Mouse (Mus musculus) left cerebral cortex, postnatal 25 days (tissue): ENCODE results near the gene Tex9. TPM values are rescaled to one million over a fixed set of nuclear protein-coding genes. Genes with fewer than 3 reads are reported as not detected.
A peak's percentile ranks its signal among the peaks of the same experiment; 100 is the strongest.

Experiments
- DNase-seq, 2 experiments: peaks; one replicate each; pipeline ENCODE4 v3.0.0; 2022; ENCODE audit warnings: low spot score in 2 of 2, mixed read lengths in 1 of 2
- intact Hi-C: fragments of 180-260 bp; cut with DNase I; formaldehyde crosslinking; loops from one replicate; pipeline ENCODE4 v1.15.1; 2025
- total RNA-seq, 2 experiments: library from RNA; stranded (reverse); gene quantifications; 2 replicates each; pipeline ENCODE4 v1.2.3; 2021

Gene Tex9
- total RNA-seq, 2 experiments from 2014 or later, result 8.3 to 13.9 TPM

DNA sequence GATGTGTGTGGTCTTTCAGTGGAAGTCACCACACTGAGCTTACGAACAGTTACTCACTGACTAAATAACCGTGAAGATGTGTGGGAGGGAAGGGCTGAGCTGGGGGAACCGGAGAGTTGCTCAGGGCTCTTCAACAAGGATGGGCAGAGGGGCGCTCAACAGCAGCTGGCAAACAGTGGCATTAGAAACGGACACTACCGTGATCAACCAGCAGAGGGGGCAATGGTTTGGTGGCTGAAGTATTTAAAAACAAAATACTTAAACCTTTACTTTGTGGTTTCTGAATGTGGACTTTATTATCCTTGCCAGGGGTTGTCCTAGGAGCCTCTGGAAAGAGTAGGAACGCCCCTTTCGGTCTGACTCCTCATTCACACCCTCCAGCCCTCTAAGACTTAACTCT lies 44.0 kb downstream of the Tex9 start:
- intact Hi-C loops, result no loop called here

DNA sequence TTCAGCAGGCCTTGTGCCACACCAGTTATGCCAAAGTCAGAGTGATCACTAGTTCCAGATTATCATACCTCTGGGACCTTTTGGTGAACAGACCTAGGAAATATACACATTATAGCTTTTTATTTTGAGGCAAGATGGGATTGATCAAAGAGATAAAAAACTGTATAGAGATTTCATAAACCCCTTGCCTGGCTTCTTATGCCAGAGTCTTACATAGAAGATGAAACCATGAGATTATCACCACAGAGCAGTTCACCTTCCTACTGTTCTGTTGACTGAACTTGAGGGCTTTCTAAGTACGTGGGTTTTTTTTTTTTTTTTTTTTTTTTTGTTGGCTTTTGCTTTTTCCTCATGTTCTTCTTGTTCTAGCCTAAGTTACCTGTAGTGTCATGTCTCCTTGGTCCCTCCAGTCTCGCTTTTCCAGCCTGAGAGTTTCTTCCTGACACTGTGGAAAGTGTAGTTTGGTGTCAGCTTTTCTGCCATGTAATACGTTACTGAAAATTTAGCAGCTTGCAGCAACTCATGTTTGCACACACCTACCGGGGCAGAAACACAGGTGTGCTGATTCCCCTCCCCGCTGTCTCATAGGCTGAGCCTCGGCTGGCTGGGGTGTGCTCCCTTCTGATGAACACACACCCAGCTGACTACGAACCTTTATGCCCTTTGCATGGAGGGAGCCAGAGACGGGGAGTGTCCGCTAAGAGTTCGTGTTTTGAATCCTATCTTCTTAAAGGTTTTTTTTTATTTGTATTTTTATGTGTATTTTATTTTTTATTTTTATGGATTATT lies 49.9 kb downstream of the Tex9 start:
- intact Hi-C loops, result no loop called here
- no peak for DNase-seq

More for the DNA sequence above, 44.0 kb downstream of the Tex9 start:
- peak; percentile 45 to 55 for DNase-seq

DNA sequence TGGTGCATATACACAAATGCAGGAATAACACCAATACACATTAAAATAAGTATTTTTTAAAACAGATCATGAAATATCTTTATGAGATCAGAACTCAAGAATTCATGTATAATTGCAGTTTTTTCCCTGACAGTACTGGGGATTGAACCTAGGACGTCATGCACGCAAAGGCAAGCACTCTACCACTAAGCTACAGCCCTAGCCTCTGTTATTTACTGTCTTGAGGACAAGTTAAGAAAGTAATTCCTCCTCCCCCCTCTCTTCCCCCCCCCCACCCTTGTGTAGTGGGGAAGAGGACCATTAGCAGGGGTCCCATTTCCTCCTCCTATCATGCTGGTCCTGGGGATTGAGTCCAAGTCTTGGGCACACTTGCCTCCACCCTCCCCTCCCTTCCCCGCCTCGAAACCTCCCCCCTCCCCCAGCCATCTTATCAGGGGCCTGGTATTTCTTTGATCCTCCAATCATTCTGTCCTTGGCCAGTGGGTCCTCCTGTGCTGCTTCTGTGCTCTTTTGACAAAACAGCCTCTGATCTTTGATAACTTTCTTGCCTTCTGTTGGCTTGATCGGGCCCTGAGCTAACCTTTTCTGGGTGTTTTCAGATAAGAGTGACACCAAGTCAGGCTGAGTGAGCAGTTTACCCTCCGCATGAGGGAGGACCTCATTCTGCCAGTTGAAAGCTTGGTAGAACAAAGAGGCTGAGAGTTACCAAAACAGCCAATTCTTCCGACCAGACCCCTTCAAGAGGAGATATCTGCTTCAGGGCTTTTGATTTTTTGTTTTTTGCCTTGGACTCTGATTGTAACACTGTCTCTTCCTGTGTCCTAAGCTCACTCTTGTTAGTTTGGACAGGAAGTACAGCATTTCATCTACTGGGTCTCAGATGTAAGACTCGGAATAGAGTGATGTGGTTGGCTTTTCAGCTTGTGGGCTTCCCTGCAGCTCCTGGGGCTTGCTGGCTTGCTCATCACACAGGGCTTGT lies 50.8 kb downstream of the Tex9 start:
- intact Hi-C loops, result no loop called here
- DNase-seq, result no peak

DNA sequence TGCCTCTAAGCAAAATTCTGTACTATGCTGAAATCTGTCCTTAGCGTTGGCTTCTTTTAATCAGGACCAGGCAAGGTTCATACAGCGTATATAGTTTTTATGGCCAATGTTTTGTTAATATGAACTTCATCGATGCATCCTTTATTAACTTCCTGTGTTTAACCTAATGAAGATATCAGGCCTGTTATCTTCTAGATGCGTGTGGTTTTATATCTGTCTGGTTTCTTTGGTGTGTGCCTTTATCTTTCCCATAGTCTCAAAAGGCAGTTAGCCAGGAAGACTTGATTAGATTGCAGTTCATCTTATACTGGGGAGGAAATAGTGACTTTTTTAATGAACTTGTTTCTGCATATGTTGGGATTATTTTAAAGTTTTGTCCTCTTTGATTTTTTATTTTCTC lies 51.7 kb downstream of the Tex9 start:
- DNase-seq, result no peak
- intact Hi-C loops, result no loop called here

DNA sequence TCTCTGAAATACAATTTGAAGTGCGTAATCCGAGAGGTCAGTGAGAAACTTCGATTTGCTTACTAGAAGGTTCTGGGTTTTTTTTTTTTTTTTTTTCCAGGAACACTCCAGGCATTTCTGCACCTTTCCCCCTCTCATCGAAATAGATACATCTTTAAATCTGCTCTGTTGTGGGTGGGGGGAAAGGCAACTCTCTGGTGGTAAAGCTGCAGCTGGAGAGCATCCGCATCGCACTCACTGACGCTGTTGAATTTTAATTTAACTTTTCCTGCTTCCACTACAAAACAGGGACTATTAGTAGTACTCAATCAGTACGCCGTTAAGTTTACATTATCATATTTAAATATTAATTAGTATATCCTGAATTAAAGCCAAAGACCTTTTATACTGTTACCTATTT lies 53.3 kb downstream of the Tex9 start:
- intact Hi-C loops, result no loop called here
- DNase-seq, result no peak

DNA sequence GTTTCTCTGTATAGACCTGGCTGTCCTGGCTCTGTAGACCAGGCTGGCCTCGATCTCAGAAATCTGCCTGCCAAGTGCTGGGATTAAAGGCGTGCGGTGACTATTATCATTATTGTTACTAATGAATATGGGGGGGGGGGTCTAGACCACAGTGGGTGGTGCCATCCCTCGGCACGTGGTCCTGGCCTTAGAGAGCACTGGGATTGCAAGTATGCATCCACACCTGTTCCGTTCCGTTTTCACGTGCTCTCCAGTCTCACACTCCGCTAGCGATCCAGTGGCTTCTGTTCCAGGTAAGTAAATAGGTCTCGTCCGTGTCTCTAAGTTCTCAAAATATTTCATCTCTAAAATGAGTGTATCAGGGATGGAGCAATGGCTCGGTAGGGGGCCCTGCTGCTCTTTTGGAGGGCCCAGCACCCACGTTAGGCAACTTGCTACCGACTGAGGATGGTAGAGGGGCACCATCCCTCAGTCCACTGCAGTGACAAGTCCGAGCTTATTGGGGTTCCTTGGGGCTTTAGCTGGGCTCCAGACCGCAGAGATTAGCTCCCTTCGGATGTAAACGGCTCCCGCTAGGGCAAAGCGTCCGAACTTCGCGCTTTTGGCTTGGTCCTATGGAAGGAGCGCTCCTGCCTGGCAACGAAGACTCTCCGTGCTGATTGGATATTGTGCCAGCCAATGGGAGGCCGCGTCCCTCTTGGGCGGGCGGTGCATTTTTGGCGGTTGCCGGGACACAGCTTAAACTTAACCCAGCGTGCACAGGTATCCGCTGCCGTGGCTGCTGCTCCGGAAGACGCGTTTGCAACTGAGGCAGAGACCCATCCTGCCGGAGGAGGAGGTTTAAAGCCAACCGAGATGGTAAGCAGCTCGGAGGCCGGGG lies 54.0 kb downstream of the Tex9 start, which contains the start of gene Mns1:
Gene Mns1, plus strand, starts transcription at position 190 of the 880 bp plus-strand sequence.
- intact Hi-C loops, result no loop called here
- DNase-seq, result peak; percentile 90 to 96

DNA sequence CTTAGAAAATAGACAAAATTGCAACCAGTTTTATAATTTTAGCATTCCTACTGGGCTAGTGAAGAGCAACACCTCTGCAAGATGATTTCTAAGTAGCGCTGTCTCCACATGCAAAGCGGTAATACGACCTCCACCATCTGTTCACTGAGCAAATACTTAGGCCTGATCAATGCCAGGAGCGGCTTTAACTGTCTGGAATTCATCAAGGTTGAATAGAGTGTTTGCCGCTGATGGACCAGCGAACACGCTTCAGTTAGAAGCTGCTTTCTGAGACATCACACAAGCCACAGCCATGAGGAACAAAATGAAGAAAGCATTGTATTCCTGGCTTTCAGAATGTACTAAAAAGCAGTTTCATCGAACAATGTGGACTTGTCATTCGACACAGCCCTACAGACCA lies 57.1 kb downstream of the Tex9 start:
- DNase-seq, result no peak
- intact Hi-C loops, result no loop called here

DNA sequence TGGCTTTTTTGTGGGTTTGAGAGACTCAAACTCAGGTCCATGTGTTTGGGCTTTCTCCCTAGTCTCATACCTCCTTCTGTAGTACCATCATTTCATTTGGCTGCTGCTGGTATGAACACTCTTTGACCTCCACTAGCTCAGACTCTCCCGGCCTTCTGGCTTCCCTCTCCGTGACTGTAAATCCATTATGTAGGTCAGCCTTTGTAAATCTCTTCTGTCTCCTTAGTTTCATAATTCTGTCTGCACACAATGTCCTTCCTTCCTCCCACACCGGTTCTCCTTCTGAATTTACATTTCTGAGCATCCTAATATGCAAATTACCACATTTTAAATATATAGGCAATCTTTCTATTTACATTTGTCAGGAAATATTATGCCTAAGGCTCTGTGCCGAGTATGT lies 64.2 kb downstream of the Tex9 start:
- DNase-seq, result peak in 1 of 2 experiments; percentile 53

DNA sequence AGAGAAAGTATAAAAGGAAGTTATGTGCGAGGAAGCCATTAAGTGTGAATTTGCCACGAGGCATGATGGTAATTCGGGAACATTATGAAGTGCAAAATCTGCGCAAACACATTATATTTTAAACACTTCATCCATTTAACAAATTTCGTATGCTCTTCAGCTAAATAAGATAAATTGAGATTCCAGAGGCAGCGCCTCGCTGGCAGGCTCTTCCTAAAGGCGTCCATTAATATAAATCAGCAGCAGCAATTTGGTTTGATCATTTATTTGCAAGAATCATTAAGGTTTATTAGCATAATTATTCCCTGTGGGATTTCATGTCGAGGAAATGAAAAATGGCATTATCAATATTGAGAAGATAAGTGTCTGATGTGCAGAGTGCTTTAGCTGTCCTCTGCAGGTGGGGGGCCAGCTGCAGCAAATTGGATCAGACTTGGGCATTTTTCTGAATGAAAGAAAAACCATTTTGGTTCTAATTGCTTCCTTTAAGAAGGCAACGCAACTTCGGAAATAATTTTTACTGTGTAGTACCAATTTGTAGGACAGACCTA lies 66.6 kb downstream of the Tex9 start:
- no peak for DNase-seq

More for the DNA sequence above, 64.2 kb downstream of the Tex9 start:
- intact Hi-C loops, result no loop called here

DNA sequence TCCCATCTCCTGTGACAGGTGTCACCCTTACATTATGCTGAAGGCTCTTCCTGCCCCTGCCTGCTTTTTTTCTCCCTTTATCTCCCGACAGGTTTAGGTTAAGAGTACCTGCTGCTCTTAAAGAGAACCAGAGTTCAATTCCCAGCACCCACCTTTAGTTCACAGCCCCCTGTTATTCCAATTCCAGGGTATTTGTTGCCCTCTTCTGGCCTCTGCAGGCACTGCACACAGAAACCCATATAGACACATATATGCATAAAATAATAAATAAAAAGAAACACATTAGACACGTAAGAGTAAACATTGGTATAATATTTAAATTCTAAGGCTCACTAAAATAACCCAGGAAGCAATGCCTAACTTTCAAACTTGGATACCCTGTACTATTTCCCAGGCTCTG lies 69.3 kb downstream of the Tex9 start:
- intact Hi-C loops, result no loop called here
- DNase-seq, result no peak

More for the DNA sequence above, 66.6 kb downstream of the Tex9 start:
- intact Hi-C loops, result no loop called here

DNA sequence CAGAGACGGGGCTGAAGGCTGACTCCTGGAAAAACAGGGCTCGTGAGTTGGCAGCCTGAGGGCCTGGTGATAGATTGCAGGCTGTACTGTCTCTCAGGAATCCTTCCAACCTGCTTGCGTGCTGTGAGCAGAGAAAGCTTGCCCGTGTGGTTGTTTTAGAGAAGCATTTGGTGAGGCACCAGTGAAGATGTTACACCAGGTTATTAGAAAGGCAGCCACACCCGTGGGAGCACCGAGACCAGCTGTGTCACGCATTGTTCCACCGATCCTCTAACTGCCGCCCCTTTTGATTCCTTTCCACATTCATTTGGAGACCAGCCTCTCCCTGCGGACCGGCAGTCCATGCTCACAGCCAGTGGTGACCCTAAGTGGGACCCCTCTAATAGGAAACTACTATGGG lies 69.7 kb downstream of the Tex9 start:
- intact Hi-C loops, result no loop called here
- no peak for DNase-seq

DNA sequence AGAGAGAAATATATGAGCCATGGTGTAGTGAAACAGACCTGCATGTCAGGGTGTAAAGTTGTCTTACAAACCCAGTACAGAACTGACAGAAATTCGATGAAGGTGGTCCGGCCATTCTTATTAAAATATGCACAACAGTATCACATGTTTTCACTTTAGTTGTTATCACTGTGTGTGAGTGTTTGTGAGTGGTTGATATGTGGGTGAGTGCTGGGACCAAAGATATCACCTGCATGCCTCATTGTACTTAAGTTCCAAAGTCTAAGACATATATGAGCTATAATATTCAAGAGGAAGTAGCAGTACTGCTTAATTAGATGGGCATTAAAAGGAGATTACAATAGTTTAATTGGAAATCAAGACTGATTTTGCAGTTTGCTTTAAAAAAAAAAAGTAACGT lies 71.5 kb downstream of the Tex9 start:
- intact Hi-C loops, result no loop called here

DNA sequence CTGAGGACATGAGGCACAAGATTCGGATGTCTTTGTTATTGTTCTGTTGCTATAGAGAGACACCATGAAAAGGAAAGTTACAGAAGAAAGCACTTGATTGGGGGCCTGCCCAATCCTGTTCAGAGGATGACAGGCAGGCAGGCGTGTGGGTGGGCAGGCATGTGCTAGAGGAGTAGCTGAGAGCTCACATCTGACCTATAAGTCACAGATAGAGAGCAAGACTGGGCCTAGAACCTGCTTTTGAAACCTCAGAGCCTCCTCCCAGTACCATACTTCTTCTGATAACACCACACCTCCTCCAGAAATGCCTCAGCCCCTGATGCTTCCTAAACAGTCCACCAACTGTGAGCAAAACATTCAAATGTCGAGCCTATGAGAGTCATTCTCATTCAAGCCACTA lies 73.6 kb downstream of the Tex9 start:
- intact Hi-C loops, result no loop called here
- DNase-seq, result no peak

More for the DNA sequence above, 71.5 kb downstream of the Tex9 start:
- DNase-seq, result no peak

DNA sequence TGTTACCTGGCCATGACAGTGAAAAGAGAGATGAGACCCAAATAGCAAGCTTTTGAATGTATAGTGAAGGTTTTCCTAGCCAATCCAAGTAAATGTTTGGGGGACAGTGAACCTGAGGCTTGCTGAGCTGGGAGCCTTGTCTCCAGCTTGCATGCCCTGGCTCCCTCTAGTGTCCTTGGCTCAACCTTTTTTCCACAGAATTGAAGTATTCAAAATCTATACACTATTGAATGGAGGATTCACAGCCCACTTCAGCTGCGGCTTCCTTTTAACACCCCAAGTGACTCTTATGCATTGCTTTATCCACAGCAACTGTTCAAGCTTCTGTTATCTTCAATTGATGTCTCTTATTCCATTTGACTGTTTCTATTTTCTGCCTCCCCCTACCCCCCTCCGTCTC lies 80.3 kb downstream of the Tex9 start:
- intact Hi-C loops, result loop anchor here (5.0 kb wide), 1 partner anchor 764 kb away; no protein-coding TSS in a partner anchor

DNA sequence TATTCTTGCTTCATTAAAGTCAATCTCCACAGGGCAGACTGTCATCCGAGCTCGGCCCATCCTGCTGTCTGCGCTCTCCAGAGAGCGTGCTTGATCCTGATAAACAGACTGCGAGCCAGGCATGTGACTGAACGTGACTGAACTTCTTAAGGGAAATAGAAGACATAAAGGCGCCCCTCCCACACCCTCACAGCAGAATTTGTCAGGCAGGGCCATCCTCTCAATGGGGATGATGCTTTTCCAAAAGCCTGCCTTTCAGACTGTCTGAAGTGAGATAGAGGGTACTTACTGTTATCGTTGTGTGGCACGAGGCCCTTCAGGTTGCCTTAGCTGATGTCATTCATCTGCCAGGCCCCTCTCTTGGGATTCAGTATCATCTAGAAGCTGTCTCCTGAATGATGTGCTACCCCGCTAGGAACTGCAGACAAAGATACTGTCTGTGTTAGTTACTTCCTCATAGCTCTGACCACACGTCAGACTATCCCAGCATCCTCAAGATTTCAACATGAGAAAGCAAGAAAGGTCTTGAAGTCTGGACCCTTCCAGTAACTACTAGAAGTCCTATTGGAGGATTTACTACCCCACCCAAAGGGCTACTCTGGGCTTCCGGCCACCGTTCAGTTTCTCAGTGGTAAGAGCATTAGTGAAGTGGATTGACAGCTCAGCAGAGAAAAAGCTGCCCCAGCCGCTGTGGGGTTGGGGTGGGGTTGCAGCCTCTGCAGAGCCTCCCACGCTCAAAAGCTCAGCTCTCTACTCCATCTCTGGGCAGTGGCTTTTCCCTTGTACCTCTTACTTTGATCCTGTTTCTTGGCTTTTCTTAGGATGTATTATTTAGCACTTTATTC lies 82.4 kb downstream of the Tex9 start:
- intact Hi-C loops, result loop anchor here (5.0 kb wide), 3 partner anchors 82 to 762 kb away; no protein-coding TSS in a partner anchor
- DNase-seq, result no peak

More for the DNA sequence above, 80.3 kb downstream of the Tex9 start:
- DNase-seq, result peak in 1 of 2 experiments; percentile 11

DNA sequence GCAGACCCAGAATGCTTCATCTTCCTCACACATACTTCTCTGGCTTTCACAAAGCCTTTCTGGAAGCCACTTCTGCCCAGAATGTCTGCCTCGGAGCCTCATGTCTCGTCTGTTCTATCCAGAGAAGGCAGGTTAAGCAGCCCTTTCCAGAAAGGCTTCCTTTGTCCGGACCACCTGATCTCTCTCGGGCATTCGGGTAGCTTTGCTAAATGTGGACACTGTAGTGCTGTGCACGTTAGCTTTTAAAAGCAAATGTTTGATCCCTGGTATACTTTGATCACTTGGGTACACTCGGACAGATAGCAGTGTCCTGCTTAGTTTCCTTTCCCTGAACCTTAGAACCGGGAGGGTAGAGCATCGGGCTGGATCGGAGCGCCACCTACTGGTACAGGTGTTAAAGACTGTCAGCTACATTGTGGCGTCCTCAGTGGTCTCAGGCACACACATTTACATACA lies 83.9 kb downstream of the Tex9 start:
- peak; percentile 82 to 85 for DNase-seq
- intact Hi-C loops, result loop anchor here (5.0 kb wide), 2 partner anchors 81 to 596 kb away; no protein-coding TSS in a partner anchor

DNA sequence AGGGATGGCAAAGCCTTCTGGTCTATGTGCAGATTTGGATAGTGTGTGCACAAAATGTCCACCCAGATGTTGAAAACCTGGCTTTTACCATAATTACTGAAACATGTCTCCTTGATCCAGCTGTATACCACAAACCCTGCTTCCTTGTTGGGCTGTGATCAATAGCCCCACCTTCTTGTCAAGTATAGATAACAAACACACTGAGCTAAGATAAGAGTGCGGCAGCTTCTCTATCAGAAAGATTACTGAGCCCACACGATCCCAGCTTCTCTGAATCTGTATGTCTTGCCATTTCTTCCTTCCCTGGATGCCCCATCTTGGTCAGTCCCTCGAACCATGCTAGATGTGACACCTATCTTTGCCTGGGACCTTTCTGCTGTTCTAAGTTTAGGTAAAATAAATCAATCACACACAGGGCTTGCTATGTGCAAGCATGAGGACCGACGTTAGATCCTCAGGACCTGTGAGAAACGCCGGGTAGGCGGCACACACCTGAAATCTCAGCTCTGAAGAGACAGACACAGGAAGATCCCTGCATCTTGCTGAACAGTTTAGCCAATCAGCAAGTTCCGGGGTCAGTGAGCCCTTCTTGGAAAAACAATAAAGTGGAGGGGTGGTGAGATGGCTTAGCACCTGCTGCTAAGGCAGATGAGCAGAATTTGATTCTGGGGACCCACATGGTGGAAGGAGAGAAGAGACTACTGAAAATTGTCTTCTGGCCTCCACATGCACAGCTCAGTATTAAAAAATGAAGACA lies 86.0 kb downstream of the Tex9 start:
- DNase-seq, result no peak
- intact Hi-C loops, result loop anchor here (5.0 kb wide), 2 partner anchors 79 to 594 kb away; no protein-coding TSS in a partner anchor
